Mouse (Mus musculus) thymus, postnatal 36 days (tissue): ENCODE measurements at regions not wholly inside any gene's neighbourhood (a gene's known extent, or its start where the extent isn't known, plus 50 kb on each side); places are given as distances from the start of the nearest gene placed in this dataset.

Experiments
- DNase-seq, 2 experiments: peaks; one replicate each; pipeline ENCODE4 v3.0.0; 2022; ENCODE audit warnings: mixed read lengths in 2 of 2

- no peak for DNase-seq
Measured at GRCm38 (mm10) chr13:19883896-19884658, 60.0 kb upstream of the Gpr141 start.

GRCm38 (mm10) chr13:19882889-19883288, 58.8 kb upstream of the Gpr141 start:
- DNase-seq, result no peak

GRCm38 (mm10) chr13:19881772-19882171, 57.7 kb upstream of the Gpr141 start:
- DNase-seq, result no peak

- DNase-seq, result no peak
Measured at GRCm38 (mm10) chr13:19874621-19875249, 50.7 kb upstream of the Gpr141 start.
